Mouse (Mus musculus) liver, embryonic 11.5 days (tissue): ENCODE measurements around the gene Prss57. TPM values are rescaled to one million over a fixed set of nuclear protein-coding genes. Genes with fewer than 3 reads are reported as not detected.
"Not testable (repeated sequence)": the region's sequence is repeated elsewhere in the genome, so short reads cannot be mapped to it uniquely, and the experiment has no call there.

ENCODE experiments used
- ATAC-seq: fragments of 200-750 bp; cut with Nextera tagmentation; replicated peaks from 2 replicates; pipeline ENCODE4 v1.8.0; 2017; ENCODE audit warnings: moderate number of reproducible peaks, mild to moderate bottlenecking, moderate TSS enrichment, moderate library complexity; ENCODE audit not compliant: low FRiP score
- DNase-seq: peaks from one replicate; pipeline ENCODE4 v3.0.0-alpha.2; 2017; ENCODE audit warnings: low spot score
- H3K27ac ChIP-seq: fragments of 300-500 bp; sonication (generic); 2 replicates; pipeline ENCODE4 v1.5.1; 2014; ENCODE audit warnings: mild to moderate bottlenecking, low read depth, low read length, control low read depth
- H3K27me3 ChIP-seq: fragments of 300-500 bp; sonication (generic); replicated peaks from 2 replicates; pipeline ENCODE4 v1.6.1; 2014; ENCODE audit warnings: low read length, mixed read lengths; ENCODE audit not compliant: control insufficient read depth, insufficient read depth
- H3K36me3 ChIP-seq: fragments of 300-500 bp; sonication (generic); 2 replicates; pipeline ENCODE4 v1.6.1; 2014; ENCODE audit warnings: mild to moderate bottlenecking, low read length, moderate library complexity, mixed read lengths; ENCODE audit not compliant: control insufficient read depth, insufficient read depth
- H3K4me1 ChIP-seq: fragments of 300-500 bp; sonication (generic); replicated peaks from 2 replicates; pipeline ENCODE4 v1.6.1; 2014; ENCODE audit warnings: low read length, mixed read lengths; ENCODE audit not compliant: control insufficient read depth, insufficient read depth
- H3K4me2 ChIP-seq: fragments of 300-500 bp; sonication (generic); 2 replicates; pipeline ENCODE4 v1.6.1; 2014; ENCODE audit warnings: mild to moderate bottlenecking, control low read depth, moderate library complexity
- H3K4me3 ChIP-seq: fragments of 300-500 bp; sonication (generic); 2 replicates; pipeline ENCODE4 v1.5.1; 2014; ENCODE audit warnings: low read depth, low read length, control low read depth
- H3K9ac ChIP-seq: fragments of 300-500 bp; sonication (generic); 2 replicates; pipeline ENCODE4 v1.6.1; 2014; ENCODE audit warnings: low read depth, low read length, control low read depth
- H3K9me3 ChIP-seq: fragments of 300-500 bp; sonication (generic); 2 replicates; pipeline ENCODE4 v1.6.1; 2016; ENCODE audit warnings: low read length, inconsistent platforms, mixed read lengths; ENCODE audit not compliant: control insufficient read depth
- WGBS: fragments of 180-500 bp; shearing (Covaris S2); extraction: QIAGEN DNeasy Blood & Tissue Kit; methylation state at CpG from one replicate; pipeline ENCODE4 v1.1.7; 2014; 5-methylcytosine and 5-hydroxymethylcytosine counted together
- polyA plus RNA-seq: library from polyadenylated mRNA; unstranded; fragments of >200 nt; fragmentation: Nextera tagmentation; extraction: Ambion mirVana; gene quantifications from 2 replicates; pipeline ENCODE4 v1.2.1, GENCODE M21; 2014

Gene Prss57
- polyA plus RNA-seq, 1 experiment from 2014 or later, result 1.5 TPM

- no peak overlapping the region for H3K9ac ChIP-seq
- ATAC-seq, result no peak
- no peak for DNase-seq
- 78% methylated on average over 7 of the region's 7 CpGs for WGBS
- H3K27me3 ChIP-seq, result no peaks in the 10 kb centered on the region
- no peak overlapping the region for H3K4me3 ChIP-seq
- no peaks in the 10 kb centered on the region for H3K9me3 ChIP-seq
- H3K27ac ChIP-seq, result no peak overlapping the region
- peaks cover 23% of the 10 kb centered on the region for H3K36me3 ChIP-seq
- H3K4me1 ChIP-seq, result peaks cover 29% of the 10 kb centered on the region
- H3K4me2 ChIP-seq, result 0 out of 2 replicates have a peak overlapping the region, but pooled peaks have one; percentile 10
Measured at GRCm38 (mm10) chr10:79764234-79764633, 26.5 kb downstream of the Prss57 start.

- no peak for DNase-seq
- no peak overlapping the region for H3K9ac ChIP-seq
- no peaks in the 10 kb centered on the region for H3K9me3 ChIP-seq
- WGBS, result 86% methylated on average over 3 of the region's 3 CpGs
- no peak for ATAC-seq
- no peak overlapping the region for H3K4me2 ChIP-seq
- peaks cover 25% of the 10 kb centered on the region for H3K4me1 ChIP-seq
- H3K27me3 ChIP-seq, result no peaks in the 10 kb centered on the region
- no peak overlapping the region for H3K4me3 ChIP-seq
- no peak overlapping the region for H3K27ac ChIP-seq
- H3K36me3 ChIP-seq, result peaks cover 35% of the 10 kb centered on the region
Measured at GRCm38 (mm10) chr10:79762875-79763274, 27.9 kb downstream of the Prss57 start.

GRCm38 (mm10) chr10:79760603-79761143 is 30.1 kb downstream of the Prss57 start:
- H3K9me3 ChIP-seq, result no peaks in the 10 kb centered on the region
- H3K9ac ChIP-seq, result no peak overlapping the region
- H3K27me3 ChIP-seq, result no peaks in the 10 kb centered on the region
- peaks cover 51% of the 10 kb centered on the region for H3K36me3 ChIP-seq
- peaks cover 18% of the 10 kb centered on the region for H3K4me1 ChIP-seq
- no peak for DNase-seq
- H3K4me3 ChIP-seq, result no peak overlapping the region
- no peak overlapping the region for H3K27ac ChIP-seq
- 88% methylated on average over 11 of the region's 11 CpGs for WGBS
- no peak overlapping the region for H3K4me2 ChIP-seq
- no peak for ATAC-seq

GRCm38 (mm10) chr10:79759675-79760074 is 31.1 kb downstream of the Prss57 start:
- H3K27me3 ChIP-seq, H3K27ac ChIP-seq, H3K4me2 ChIP-seq, H3K9ac ChIP-seq, ATAC-seq, H3K9me3 ChIP-seq, DNase-seq, H3K4me3 ChIP-seq: not testable (repeated sequence)
- Histone ChIP-seq H3K4me1 (peaks cover 17% of the 10 kb centered on the region), H3K36me3 (peaks cover 53% of the 10 kb centered on the region)
- WGBS, result 97% methylated on average over 1 of the region's 1 CpGs

GRCm38 (mm10) chr10:79756660-79757059 is 34.1 kb downstream of the Prss57 start:
- peaks cover 45% of the 10 kb centered on the region for H3K36me3 ChIP-seq
- 84% methylated on average over 24 of the region's 24 CpGs for WGBS

GRCm38 (mm10) chr10:79755854-79756253 is 34.9 kb downstream of the Prss57 start:
- DNase-seq (no peak), ATAC-seq (no peak)
- WGBS, result 78% methylated on average over 3 of the region's 3 CpGs
- Histone ChIP-seq H3K27ac (no peak overlapping the region), H3K27me3 (peaks cover 2% of the 10 kb centered on the region; the same call in 1 of the 2 replicates), H3K4me1 (peaks cover 10% of the 10 kb centered on the region; the same call in 1 of the 2 replicates), H3K4me3 (no peak overlapping the region), H3K9ac (no peak overlapping the region), H3K9me3 (no peaks in the 10 kb centered on the region), H3K36me3 (peaks cover 37% of the 10 kb centered on the region), H3K4me2 (no peak overlapping the region)

More at GRCm38 (mm10) chr10:79756660-79757059, 34.1 kb downstream of the Prss57 start:
- no peak overlapping the region for H3K27ac ChIP-seq
- H3K27me3 ChIP-seq, result peaks cover 2% of the 10 kb centered on the region; the same call in 1 of the 2 replicates
- H3K9me3 ChIP-seq, result no peaks in the 10 kb centered on the region
- ATAC-seq (no peak), DNase-seq (no peak)
- no peak overlapping the region for H3K4me3 ChIP-seq
- no peak overlapping the region for H3K9ac ChIP-seq
- H3K4me1 ChIP-seq, result peaks cover 10% of the 10 kb centered on the region; the same call in 1 of the 2 replicates
- no peak overlapping the region for H3K4me2 ChIP-seq

- whole genome bisulfite sequencing, result 3% methylated on average over 35 of the region's 36 CpGs
- Histone ChIP-seq H3K4me2 (peak within 1 kb of the TSS; percentile 77), H3K9ac (no peak within 1 kb of the TSS), H3K36me3 (peaks cover 32% of the 10 kb centered on the region; the same call in 1 of the 2 replicates), H3K9me3 (no peaks in the 10 kb centered on the region), H3K4me3 (peak within 1 kb of the TSS; percentile 35), H3K27me3 (peaks cover 2% of the 10 kb centered on the region; the same call in 1 of the 2 replicates), H3K27ac (no peak within 1 kb of the TSS), H3K4me1 (peaks cover 10% of the 10 kb centered on the region; the same call in 1 of the 2 replicates)
- peak; percentile 79 for ATAC-seq
- peak; percentile 72 for DNase-seq
Measured at GRCm38 (mm10) chr10:79754856-79755516, 35.8 kb downstream of the Prss57 start, which contains the start of gene Fgf22. Gene Fgf22 (plus strand): TSS chr10:79755076.

- WGBS, result 77% methylated on average over 6 of the region's 6 CpGs
- H3K36me3 ChIP-seq, result peaks cover 4% of the 10 kb centered on the region; the same call in 1 of the 2 replicates
- H3K9ac ChIP-seq, result no peak overlapping the region
- no peak for ATAC-seq
- H3K4me2 ChIP-seq, result no peak overlapping the region
- H3K4me1 ChIP-seq, result peaks cover 9% of the 10 kb centered on the region
- no peak overlapping the region for H3K4me3 ChIP-seq
- H3K27ac ChIP-seq, result no peak overlapping the region
- H3K27me3 ChIP-seq, result no peaks in the 10 kb centered on the region
- no peaks in the 10 kb centered on the region for H3K9me3 ChIP-seq
- DNase-seq, result no peak
Measured at GRCm38 (mm10) chr10:79748496-79748895, 42.3 kb downstream of the Prss57 start.
